Mouse (Mus musculus) adrenal gland, postnatal 4 days (tissue): ENCODE data around the gene Lgals2. TPM values are rescaled to one million over a fixed set of nuclear protein-coding genes. Genes with fewer than 3 reads are reported as not detected.

ENCODE experiments used
- DNase-seq, 2 experiments: peaks; one replicate each; pipeline ENCODE4 v3.0.0; 2021 to 2022; ENCODE audit warnings: low spot score in 2 of 2, mixed read lengths in 2 of 2
- microRNA-seq: library from miRNA; unstranded; fragments of <30 nt; microRNA quantifications from one replicate; pipeline ENCODE4 v1.2.0, GENCODE M21; 2021
- total RNA-seq, 2 experiments: library from RNA; stranded (reverse); gene quantifications; 2 replicates each; pipeline ENCODE4 v1.2.3; 2021

Lgals2 gene
- total RNA-seq, 2 experiments from 2014 or later, result 2.6 to 2.9 TPM

GRCm38 (mm10) chr15:78826213-78827204 is 28.8 kb downstream of the Lgals2 start:
- DNase-seq, result peak in 1 of 2 experiments; percentile 54

- no peak for DNase-seq
Measured at GRCm38 (mm10) chr15:78816074-78816391, 39.3 kb downstream of the Lgals2 start.

GRCm38 (mm10) chr15:78815314-78816073 is 39.8 kb downstream of the Lgals2 start:
- no peak for DNase-seq

GRCm38 (mm10) chr15:78813603-78814002 is 41.7 kb downstream of the Lgals2 start:
- DNase-seq, result no peak

- no peak for DNase-seq
Measured at GRCm38 (mm10) chr15:78810146-78810545, 45.2 kb downstream of the Lgals2 start.

- no peak for DNase-seq
Measured at GRCm38 (mm10) chr15:78809739-78810138, 45.6 kb downstream of the Lgals2 start.

GRCm38 (mm10) chr15:78808980-78809379 is 46.3 kb downstream of the Lgals2 start:
- no peak for DNase-seq

- no peak for DNase-seq
Measured at GRCm38 (mm10) chr15:78807141-78807540, 48.2 kb downstream of the Lgals2 start.

GRCm38 (mm10) chr15:78806614-78807013 is 48.7 kb downstream of the Lgals2 start:
- DNase-seq, result no peak

- DNase-seq, result no peak
Measured at GRCm38 (mm10) chr15:78805351-78805750, 50.0 kb downstream of the Lgals2 start.

- DNase-seq, result no peak
Measured at GRCm38 (mm10) chr15:78804326-78804725, 51.0 kb downstream of the Lgals2 start.

- no peak for DNase-seq
Measured at GRCm38 (mm10) chr15:78803499-78803900, 51.8 kb downstream of the Lgals2 start.

- DNase-seq, result no peak
Measured at GRCm38 (mm10) chr15:78802776-78803391, 52.4 kb downstream of the Lgals2 start, which contains the start of gene Card10. TSS of gene Card10 (minus strand) at chr15:78803042.

GRCm38 (mm10) chr15:78801971-78802741 is 53.2 kb downstream of the Lgals2 start:
- no peak for DNase-seq

GRCm38 (mm10) chr15:78801571-78801970 is 53.8 kb downstream of the Lgals2 start:
- no peak for DNase-seq

Small RNAs within 50 kb of the gene (microRNA-seq; reads per million reads assigned to microRNA genes)
- not detected for gene Mir6955

Other genes with a start within 250 kb of the Lgals2 start
- 1 to 10 TPM; 3.9 to 4.2 TPM for gene Elfn2, start 136.8 kb downstream of the Lgals2 start, total RNA-seq
- 10 to 100 TPM; 18.3 to 20.0 TPM for gene Mfng, start 82.1 kb downstream of the Lgals2 start, total RNA-seq
- gene Card10, start 52.5 kb downstream of the Lgals2 start, total RNA-seq, result 10 to 100 TPM; 11.8 to 14.5 TPM
- 10 to 100 TPM; 56.7 to 59.1 TPM for gene Cdc42ep1, start 12.9 kb downstream of the Lgals2 start, total RNA-seq
- 10 to 100 TPM; 58.8 to 65.5 TPM for gene Gga1, start 21.7 kb upstream of the Lgals2 start, total RNA-seq
- not detected for gene Gm49510, start 44.1 kb upstream of the Lgals2 start, total RNA-seq
- 10 to 100 TPM; 25.3 to 26.0 TPM for gene Sh3bp1, start 44.2 kb upstream of the Lgals2 start, total RNA-seq
- 1 to 10 TPM; 9.8 to 9.9 TPM for gene Pdxp, start 58.4 kb upstream of the Lgals2 start, total RNA-seq
- gene Lgals1, start 71.2 kb upstream of the Lgals2 start, total RNA-seq, result 100 to 1,000 TPM; 382 to 438 TPM
- gene Nol12, start 79.4 kb upstream of the Lgals2 start, total RNA-seq, result 10 to 100 TPM; 40.0 to 47.3 TPM
- 100 to 1,000 TPM in 1 of 2 experiments, 10 to 100 TPM in 1; 96.9 to 112 TPM for gene Triobp, start 92.2 kb upstream of the Lgals2 start, total RNA-seq
- 100 to 1,000 TPM; 361 to 374 TPM for gene H1f0, start 172.9 kb upstream of the Lgals2 start, total RNA-seq
- 1 to 10 TPM in 1 of 2 experiments, under 1 TPM in 1; 0.65 to 1.1 TPM for gene Galr3, start 186.4 kb upstream of the Lgals2 start, total RNA-seq
- 10 to 100 TPM; 23.8 to 29.7 TPM for gene Ankrd54, start 207.4 kb upstream of the Lgals2 start, total RNA-seq
- gene Eif3l, start 219.7 kb upstream of the Lgals2 start, total RNA-seq, result 100 to 1,000 TPM; 158 to 162 TPM